Mouse (Mus musculus): ENCODE data around the gene Ccdc9. TPM values are rescaled to one million over a fixed set of nuclear protein-coding genes. Genes with fewer than 3 reads are reported as not detected.
"Not testable (repeated sequence)": the region's sequence is repeated elsewhere in the genome, so short reads cannot be mapped to it uniquely, and the experiment has no call there.

The Ccdc9 gene
- polyA plus RNA-seq, 1 experiment: 143 TPM

DNA sequence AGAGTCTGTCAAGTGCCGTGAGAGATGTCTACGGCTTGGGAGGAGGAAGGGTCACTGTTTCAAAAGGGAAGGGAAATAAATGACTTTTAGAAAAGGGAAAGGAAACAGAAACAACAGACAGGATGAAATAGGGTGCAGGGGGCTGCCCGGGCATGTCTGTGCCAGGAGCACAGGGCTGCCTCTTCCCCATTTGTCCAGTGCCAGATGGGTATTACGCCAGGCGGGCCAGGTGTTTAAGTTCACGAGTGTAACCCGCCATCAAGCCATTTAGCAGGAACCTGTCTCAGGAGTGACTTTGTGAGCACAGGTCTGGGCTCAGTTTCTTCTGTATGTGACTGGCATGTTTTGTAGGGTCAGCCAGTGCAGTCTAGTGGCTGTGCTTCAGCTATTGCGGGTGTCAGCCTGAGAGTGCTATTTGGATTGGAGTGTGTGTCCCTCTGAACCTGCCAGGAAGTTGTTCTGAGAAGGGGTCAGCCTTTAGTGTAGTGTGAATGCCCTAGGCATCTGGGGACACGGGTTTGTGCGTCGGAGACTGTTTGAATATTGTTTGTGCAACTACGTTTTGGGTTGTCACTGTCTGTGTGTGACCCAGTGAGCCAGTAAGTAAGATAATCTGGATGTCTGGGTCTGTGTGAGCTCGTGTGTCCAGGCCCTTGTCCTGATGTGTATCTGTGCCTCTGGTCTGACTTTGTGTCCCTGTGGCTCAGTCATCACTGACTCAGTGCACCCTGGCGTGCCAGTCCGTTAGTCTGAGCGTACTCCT, 22.1 kb upstream of the Ccdc9 start:
- H3K4me1 ChIP-seq (ENCODE audit: control insufficient read depth, insufficient read depth, low read length): peaks cover 26% of the 10 kb centered on the region
- no peak for TF ChIP-seq POLR2A (IDR thresholded peaks at IDR 0.05; ENCODE audit: borderline replicate concordance, low read depth, low read length)
- no peak; the same call in 1 of the 2 replicates for TF ChIP-seq CTCF (IDR thresholded peaks at IDR 0.05; ENCODE audit: low read depth, low read length)
- H3K4me3 ChIP-seq (ENCODE audit: insufficient read depth, low read length): peak overlapping the region; percentile 62

DNA sequence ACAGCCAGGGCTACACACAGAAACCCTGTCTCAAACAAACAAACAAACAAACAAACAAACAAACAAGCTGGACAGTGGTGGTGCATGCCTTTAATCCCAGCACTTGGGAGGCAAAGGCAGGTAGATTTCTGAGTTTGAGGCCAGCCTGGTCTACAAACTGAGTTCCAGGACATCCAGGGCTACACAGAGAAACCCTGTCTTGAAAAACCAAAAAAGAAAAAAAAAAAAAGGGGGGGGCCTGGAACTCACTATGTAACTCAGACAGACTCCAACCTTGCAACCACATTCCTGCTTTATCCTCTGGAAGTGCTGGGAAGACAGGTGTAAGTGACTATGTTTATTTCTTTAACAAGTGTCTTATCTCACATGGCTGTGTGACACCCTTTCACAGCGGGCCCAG, 21.5 kb upstream of the Ccdc9 start, which contains the start of gene Bbc3:
TSS of gene Bbc3 (plus strand) at position 301 of the 400 bp plus-strand sequence.
- peak within 1 kb of the TSS; percentile 96 for H3K27ac ChIP-seq (ENCODE audit: insufficient read depth, low read depth, low read length)
- peak within 1 kb of the TSS; percentile 62 for H3K4me3 ChIP-seq (ENCODE audit: insufficient read depth, low read length)
- H3K4me1 ChIP-seq (ENCODE audit: control insufficient read depth, insufficient read depth, low read length): peaks cover 26% of the 10 kb centered on the region

More for the DNA sequence above, 22.1 kb upstream of the Ccdc9 start:
- peak overlapping the region; percentile 96 for H3K27ac ChIP-seq (ENCODE audit: insufficient read depth, low read depth, low read length)

DNA sequence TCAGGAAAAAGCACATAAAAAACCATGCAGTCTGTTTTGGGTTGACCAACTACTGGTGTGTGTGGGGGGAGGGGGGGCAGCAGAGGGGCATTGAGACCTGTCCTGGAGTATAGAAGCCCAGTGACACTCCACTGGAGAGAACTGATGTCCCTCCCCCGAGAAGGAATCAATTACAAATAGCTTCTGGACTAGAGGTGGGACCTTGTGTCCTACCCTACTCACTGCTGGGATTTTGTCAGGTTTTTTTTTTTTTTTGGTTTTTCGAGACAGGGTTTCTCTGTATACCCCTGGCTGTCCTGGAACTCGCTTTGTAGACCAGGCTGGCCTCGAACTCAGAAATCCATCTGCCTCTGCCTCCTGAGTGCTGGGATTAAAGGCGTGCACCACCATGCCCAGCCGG, 20.5 kb upstream of the Ccdc9 start:
- Histone ChIP-seq H3K4me1 (ENCODE audit: control insufficient read depth, insufficient read depth, low read length) (peaks cover 26% of the 10 kb centered on the region), H3K27ac (ENCODE audit: insufficient read depth, low read depth, low read length) (peak overlapping the region; percentile 96)
- not testable (repeated sequence) for H3K4me3 ChIP-seq (ENCODE audit: insufficient read depth, low read length)

DNA sequence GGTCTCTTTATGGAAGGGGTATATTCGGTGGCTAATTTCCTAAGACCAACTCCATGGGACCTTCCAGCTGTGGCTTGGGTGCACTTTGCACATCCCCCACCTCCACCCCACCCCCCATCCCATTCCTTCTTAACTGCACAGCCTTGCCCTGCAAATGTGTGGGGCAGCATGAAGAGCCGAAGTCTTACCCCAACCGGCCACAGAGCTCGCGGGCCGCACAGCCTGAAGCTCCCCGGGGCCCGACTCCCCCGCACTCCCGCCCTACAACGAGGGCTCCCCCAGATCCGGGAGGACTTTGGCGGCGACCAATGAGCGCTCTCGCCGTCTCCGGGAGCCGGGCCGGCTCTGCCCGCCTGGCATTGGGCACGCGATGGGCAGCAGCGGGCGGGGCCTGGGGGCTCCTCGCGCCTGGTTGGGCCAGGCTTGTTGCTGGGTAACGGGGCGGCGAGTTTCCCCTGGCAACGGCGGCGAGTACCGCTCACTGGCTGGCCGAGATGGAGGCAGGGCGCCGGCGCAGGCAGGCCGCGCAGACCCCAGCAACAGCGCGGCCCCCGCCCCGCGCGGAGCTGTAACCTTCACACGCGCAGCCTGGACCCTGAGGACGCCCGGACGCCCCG, 12.9 kb upstream of the Ccdc9 start:
- Histone ChIP-seq H3K27ac (ENCODE audit: insufficient read depth, low read depth, low read length) (peak overlapping the region; percentile 17; the same call in 1 of the 2 replicates), H3K4me1 (ENCODE audit: control insufficient read depth, insufficient read depth, low read length) (peaks cover 34% of the 10 kb centered on the region), H3K4me3 (ENCODE audit: insufficient read depth, low read length) (peak overlapping the region; percentile 46)
- TF ChIP-seq CTCF (IDR thresholded peaks at IDR 0.05; ENCODE audit: low read depth, low read length): no peak
- TF ChIP-seq POLR2A (IDR thresholded peaks at IDR 0.05; ENCODE audit: borderline replicate concordance, low read depth, low read length): no peak

DNA sequence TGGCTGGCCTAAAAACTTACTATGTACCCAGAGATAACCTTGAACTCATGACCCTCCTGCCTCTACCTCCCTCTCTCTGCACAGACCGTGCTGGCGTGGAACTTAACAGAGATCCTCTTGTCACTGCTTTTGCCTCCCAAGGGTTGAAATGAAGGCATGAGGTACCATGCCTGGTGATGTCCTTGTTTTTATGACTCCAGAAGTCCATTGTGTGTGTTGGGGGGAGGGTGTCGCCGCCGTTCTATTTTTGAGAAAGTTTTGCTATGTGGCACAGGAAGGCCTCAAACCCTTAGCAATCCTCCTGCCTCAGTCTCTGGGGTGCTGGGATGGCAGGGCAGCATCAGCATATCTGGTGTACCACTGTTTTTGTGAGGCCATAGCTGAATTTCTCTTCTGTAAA, 12.3 kb upstream of the Ccdc9 start:
- Histone ChIP-seq H3K27ac (ENCODE audit: insufficient read depth, low read depth, low read length) (peak overlapping the region; percentile 17; the same call in 1 of the 2 replicates), H3K4me1 (ENCODE audit: control insufficient read depth, insufficient read depth, low read length) (peaks cover 34% of the 10 kb centered on the region), H3K4me3 (ENCODE audit: insufficient read depth, low read length) (peak overlapping the region; percentile 41)
- TF ChIP-seq POLR2A (IDR thresholded peaks at IDR 0.05; ENCODE audit: borderline replicate concordance, low read depth, low read length) (no peak), CTCF (IDR thresholded peaks at IDR 0.05; ENCODE audit: low read depth, low read length) (no peak)

DNA sequence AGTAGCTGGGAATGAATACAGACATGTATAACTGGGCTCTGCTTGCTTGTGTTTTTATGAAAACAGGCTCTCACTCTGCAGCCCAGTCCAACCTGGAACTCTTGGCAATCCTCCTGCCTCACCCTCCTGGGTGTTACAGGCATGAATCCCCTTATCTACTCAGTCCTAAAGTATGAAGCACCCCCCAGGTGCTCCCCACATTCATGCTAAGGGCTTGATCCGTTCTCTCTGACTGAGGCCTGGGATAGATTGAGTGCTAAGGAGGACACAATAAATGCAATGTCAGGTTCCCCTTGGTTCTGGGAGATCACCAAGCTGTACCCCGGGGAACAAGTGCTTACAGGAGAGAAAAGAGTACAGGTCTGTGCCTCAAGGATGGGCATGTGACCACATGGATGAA, 11.0 kb upstream of the Ccdc9 start:
- no peak for TF ChIP-seq POLR2A (IDR thresholded peaks at IDR 0.05; ENCODE audit: borderline replicate concordance, low read depth, low read length)
- TF ChIP-seq CTCF (IDR thresholded peaks at IDR 0.05; ENCODE audit: low read depth, low read length): no peak
- Histone ChIP-seq H3K27ac (ENCODE audit: insufficient read depth, low read depth, low read length) (peak overlapping the region; percentile 40), H3K4me3 (ENCODE audit: insufficient read depth, low read length) (no peak overlapping the region), H3K4me1 (ENCODE audit: control insufficient read depth, insufficient read depth, low read length) (peaks cover 34% of the 10 kb centered on the region)

DNA sequence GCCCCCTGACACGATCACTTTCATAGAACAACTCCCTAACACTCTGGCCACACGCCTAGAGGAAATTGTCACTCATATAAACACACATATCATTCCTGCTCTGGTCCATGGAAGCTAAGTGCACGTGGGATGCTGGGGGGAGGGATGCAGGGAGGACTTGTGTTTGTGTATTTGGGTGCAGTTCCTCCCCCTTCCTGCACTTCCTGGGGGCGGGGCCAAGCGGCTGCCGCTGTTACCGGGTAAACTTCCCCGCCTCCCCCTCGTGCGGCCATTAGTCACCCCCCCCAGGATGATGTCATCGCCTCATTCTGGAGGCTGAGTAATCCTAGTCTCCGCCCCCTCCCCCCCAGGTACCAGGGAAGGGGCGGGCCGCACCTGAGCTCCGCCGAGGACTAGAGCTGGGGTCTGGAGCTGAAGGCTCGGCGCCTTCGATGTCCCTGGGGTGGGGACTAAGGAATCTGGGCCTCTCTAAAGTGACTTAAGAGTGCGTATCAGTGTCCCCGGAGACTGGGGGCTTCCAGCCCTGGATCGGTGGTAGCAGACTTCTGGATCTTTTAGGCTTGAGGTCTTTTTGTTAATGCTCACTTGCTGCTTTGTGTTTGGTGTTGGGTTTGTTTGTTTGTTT, 10.3 kb upstream of the Ccdc9 start:
- peaks cover 34% of the 10 kb centered on the region for H3K4me1 ChIP-seq (ENCODE audit: control insufficient read depth, insufficient read depth, low read length)
- peak overlapping the region; percentile 36 for H3K4me3 ChIP-seq (ENCODE audit: insufficient read depth, low read length)
- H3K27ac ChIP-seq (ENCODE audit: insufficient read depth, low read depth, low read length): peak overlapping the region; percentile 92
- TF ChIP-seq POLR2A (IDR thresholded peaks at IDR 0.05; ENCODE audit: borderline replicate concordance, low read depth, low read length) (no peak), CTCF (IDR thresholded peaks at IDR 0.05; ENCODE audit: low read depth, low read length) (no peak)

DNA sequence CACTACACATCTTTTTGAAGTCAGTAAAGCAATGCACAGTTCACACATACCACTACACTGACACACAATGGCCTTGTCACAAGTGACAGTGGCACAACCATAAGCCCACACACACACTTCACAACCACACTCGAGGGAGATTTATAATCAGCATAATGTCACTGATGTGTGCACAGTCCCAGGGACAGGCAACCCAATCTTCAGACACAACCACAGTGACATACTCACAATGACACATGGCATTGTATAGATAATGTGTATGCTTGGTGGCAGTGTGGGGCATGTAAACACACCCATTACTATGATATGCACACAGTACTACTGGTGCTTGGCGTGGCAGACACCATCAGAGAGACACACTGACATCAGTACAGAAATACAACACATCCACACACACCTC, 9.6 kb upstream of the Ccdc9 start:
- H3K4me3 ChIP-seq (ENCODE audit: insufficient read depth, low read length): no peak overlapping the region

DNA sequence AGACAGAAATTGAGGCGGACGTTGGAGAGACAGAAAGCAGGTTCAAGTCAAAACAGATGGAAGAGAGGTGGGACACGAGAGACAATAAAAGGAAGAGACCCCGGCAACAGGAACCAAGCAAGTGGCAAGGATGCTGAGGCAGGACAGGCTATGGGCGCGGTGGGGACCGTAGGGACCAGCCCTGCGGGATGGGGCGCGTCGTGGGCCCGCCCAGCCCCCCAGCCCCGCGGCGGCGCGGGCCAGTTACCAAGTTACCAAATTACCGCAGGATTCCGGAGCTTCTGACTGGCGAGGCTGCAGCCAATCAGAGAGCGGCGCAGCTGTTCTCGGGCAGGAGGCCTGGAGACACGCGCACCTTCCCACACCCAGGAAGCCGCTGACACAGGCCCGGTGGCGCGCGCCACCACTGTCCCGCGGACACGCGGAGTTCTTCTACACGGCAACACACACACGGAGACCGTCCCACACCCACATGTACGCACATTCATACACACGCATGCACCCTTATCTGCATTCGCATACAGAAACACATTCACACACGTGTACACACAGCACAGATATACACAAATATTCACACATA, 8.8 kb upstream of the Ccdc9 start:
- Histone ChIP-seq H3K27ac (ENCODE audit: insufficient read depth, low read depth, low read length) (peak overlapping the region; percentile 92), H3K4me3 (ENCODE audit: insufficient read depth, low read length) (peak overlapping the region; percentile 50), H3K4me1 (ENCODE audit: control insufficient read depth, insufficient read depth, low read length) (peaks cover 26% of the 10 kb centered on the region)
- no peak for TF ChIP-seq CTCF (IDR thresholded peaks at IDR 0.05; ENCODE audit: low read depth, low read length)
- TF ChIP-seq POLR2A (IDR thresholded peaks at IDR 0.05; ENCODE audit: borderline replicate concordance, low read depth, low read length): no peak

More for the DNA sequence above, 9.6 kb upstream of the Ccdc9 start:
- Histone ChIP-seq H3K4me1 (ENCODE audit: control insufficient read depth, insufficient read depth, low read length) (peaks cover 33% of the 10 kb centered on the region), H3K27ac (ENCODE audit: insufficient read depth, low read depth, low read length) (peak overlapping the region; percentile 92)
- TF ChIP-seq POLR2A (IDR thresholded peaks at IDR 0.05; ENCODE audit: borderline replicate concordance, low read depth, low read length) (no peak), CTCF (IDR thresholded peaks at IDR 0.05; ENCODE audit: low read depth, low read length) (no peak)

DNA sequence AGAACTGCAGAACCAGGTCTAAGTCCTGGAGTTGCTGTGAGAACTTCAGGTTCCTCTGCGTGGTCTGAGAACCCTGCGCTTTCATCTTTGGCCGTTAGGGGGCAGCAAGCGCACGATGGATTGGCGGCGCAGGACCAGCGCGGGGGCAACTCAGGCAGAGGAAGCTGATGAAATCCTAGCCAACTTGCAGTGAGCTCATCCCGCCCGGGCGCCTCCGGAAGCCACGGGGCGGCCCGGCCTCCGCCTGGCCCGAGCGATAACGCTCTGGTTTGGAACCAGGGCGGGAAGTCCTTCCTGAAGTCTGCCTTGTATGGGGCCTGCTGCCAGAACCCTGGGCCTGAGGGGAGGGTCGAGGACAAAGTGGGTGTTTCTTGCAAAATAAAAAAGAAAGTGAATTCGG, 8.2 kb upstream of the Ccdc9 start:
- Histone ChIP-seq H3K4me3 (ENCODE audit: insufficient read depth, low read length) (peak overlapping the region; percentile 50), H3K4me1 (ENCODE audit: control insufficient read depth, insufficient read depth, low read length) (peaks cover 26% of the 10 kb centered on the region), H3K27ac (ENCODE audit: insufficient read depth, low read depth, low read length) (peak overlapping the region; percentile 92)
- peak; percentile 75 for TF ChIP-seq CTCF (IDR thresholded peaks at IDR 0.05; ENCODE audit: low read depth, low read length)
- no peak for TF ChIP-seq POLR2A (IDR thresholded peaks at IDR 0.05; ENCODE audit: borderline replicate concordance, low read depth, low read length)
